7 mouse cellular contexts compared by ENCODE assay signal in the genomic region with DNA sequence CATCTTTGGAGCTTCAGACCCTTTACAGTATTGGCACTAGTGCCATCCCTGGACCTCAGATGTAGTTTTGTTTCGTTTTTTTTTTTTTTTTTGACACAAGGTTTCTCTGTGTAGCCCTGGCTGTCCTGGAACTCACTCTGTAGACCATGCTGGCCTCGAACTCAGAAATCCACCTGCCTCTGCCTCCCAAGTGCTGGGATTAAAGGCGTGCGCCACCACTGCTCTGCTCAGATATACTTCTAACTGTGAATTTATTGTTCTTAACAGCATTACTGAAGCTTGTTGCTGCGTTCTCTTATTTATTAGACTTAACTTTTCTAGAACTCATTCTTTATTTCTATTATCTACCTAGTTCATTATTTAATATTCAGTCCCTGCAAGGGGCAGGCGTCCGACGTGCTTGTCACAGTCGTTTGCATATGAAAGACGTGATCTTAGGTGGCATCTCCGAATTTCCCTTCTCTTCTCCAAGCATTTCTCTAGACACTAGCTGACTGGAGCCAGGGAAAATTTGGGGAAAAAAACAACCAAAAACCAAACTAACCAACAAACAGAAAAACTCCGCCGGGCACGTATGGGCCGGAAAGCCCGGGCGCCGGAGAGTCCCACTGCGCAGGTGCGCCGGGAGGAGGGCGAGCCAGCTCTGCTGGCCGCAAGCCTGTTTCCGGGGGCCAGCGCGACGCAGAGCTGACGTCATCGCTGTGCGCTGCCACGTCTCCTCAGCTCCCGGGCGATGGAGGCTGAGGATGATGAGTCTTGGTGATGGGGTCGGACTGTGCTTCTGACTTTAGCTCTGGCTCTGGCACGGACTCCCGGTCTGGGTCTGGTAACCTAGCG. TPM values are rescaled to one million over a fixed set of nuclear protein-coding genes. Genes with fewer than 3 reads are reported as not detected.
A peak's percentile ranks its signal among the peaks of the same experiment; 100 is the strongest.
DNase-seq lines count a peak whose midpoint lies in the region; ATAC-seq and TF ChIP-seq lines count a peak whose summit lies in the region.

No protein-coding gene starts in this region.

- TF ChIP-seq POLR2A in kidney, adult 2 months (IDR thresholded peaks at IDR 0.05; ENCODE audit: low read depth, low read length): peak; percentile 91
- TF ChIP-seq POLR2A in spleen, adult 2 months (IDR thresholded peaks at IDR 0.05; ENCODE audit: low read depth, low read length): peak; percentile 66; the same call in 1 of the 2 replicates

- TF ChIP-seq CTCF in kidney, adult 2 months (conservative IDR thresholded peaks at IDR 0.05; ENCODE audit: insufficient read depth, insufficient read length, low read depth, low read length): no peak
- no peak for TF ChIP-seq CTCF in spleen, adult 2 months (IDR thresholded peaks at IDR 0.05; ENCODE audit: extremely low read depth, insufficient read depth, insufficient read length, insufficient replicate concordance)

- H3K4me3 ChIP-seq in embryonic facial prominence, embryonic 11.5 days (ENCODE audit: low read depth, low read length): peak overlapping the region; percentile 69
- H3K4me3 ChIP-seq in kidney, adult 2 months (ENCODE audit: insufficient read depth, low read depth, low read length): peak overlapping the region; percentile 77
- peak overlapping the region; percentile 90 for H3K4me3 ChIP-seq in limb, embryonic 12.5 days (replicated peaks)
- H3K4me3 ChIP-seq in midbrain, embryonic 15.5 days: peak overlapping the region; percentile 98
- peak overlapping the region; percentile 92 for H3K4me3 ChIP-seq in spleen, adult 2 months (ENCODE audit: extremely low read depth, insufficient read depth, insufficient read length)

- peak overlapping the region; percentile 74 for H3K9ac ChIP-seq in embryonic facial prominence, embryonic 11.5 days (replicated peaks; ENCODE audit: low read length)
- peak overlapping the region; percentile 94 for H3K9ac ChIP-seq in limb, embryonic 12.5 days (replicated peaks)
- H3K9ac ChIP-seq in midbrain, embryonic 15.5 days: peak overlapping the region; percentile 73

- H3K4me1 ChIP-seq in embryonic facial prominence, embryonic 11.5 days (ENCODE audit: control insufficient read depth, insufficient read depth, low read length): no peaks in the 10 kb centered on the region; the same call in 1 of the 2 replicates
- H3K4me1 ChIP-seq in kidney, adult 2 months (ENCODE audit: control insufficient read depth, insufficient read depth, low read length): 0 out of 2 replicates have a peak, but pooled peaks cover 4% of the 10 kb centered on the region
- H3K4me1 ChIP-seq in limb, embryonic 12.5 days (replicated peaks): peaks cover 8% of the 10 kb centered on the region
- peaks cover 21% of the 10 kb centered on the region for H3K4me1 ChIP-seq in midbrain, embryonic 15.5 days
- no peaks in the 10 kb centered on the region for H3K4me1 ChIP-seq in spleen, adult 2 months (ENCODE audit: control insufficient read depth, insufficient read depth, insufficient read length)

- H3K36me3 ChIP-seq in embryonic facial prominence, embryonic 11.5 days (replicated peaks; ENCODE audit: control insufficient read depth, insufficient read depth, low read depth, low read length): no peaks in the 10 kb centered on the region
- no peaks in the 10 kb centered on the region; the same call in 1 of the 2 replicates for H3K36me3 ChIP-seq in kidney, adult 2 months (ENCODE audit: control insufficient read depth, insufficient read depth, low read length)
- peaks cover 27% of the 10 kb centered on the region for H3K36me3 ChIP-seq in limb, embryonic 12.5 days
- H3K36me3 ChIP-seq in midbrain, embryonic 15.5 days (replicated peaks): peaks cover 6% of the 10 kb centered on the region; the same call in 1 of the 2 replicates
- H3K36me3 ChIP-seq in spleen, adult 2 months (ENCODE audit: control insufficient read depth, insufficient read depth, low read length): peaks cover 7% of the 10 kb centered on the region; the same call in 1 of the 2 replicates

- peak; percentile 96 for DNase-seq in adrenal gland, postnatal 14 days
- peak; percentile 97 for DNase-seq in embryonic facial prominence, embryonic 11.5 days (ENCODE audit: low spot score)
- DNase-seq in heart, adult 18-20 months: peak; percentile 96
- DNase-seq in kidney, adult 2 months: peak; percentile 96
- DNase-seq in spleen, adult 2 months (ENCODE audit: low read depth in 1 of 2, low spot score in 2 of 2): peak; percentile 83 to 94

- no peaks in the 10 kb centered on the region for H3K9me3 ChIP-seq in embryonic facial prominence, embryonic 11.5 days (replicated peaks; ENCODE audit: control insufficient read depth, low read length)
- no peaks in the 10 kb centered on the region for H3K9me3 ChIP-seq in limb, embryonic 12.5 days
- H3K9me3 ChIP-seq in midbrain, embryonic 15.5 days: no peaks in the 10 kb centered on the region

- WGBS in embryonic facial prominence, embryonic 11.5 days: 8% methylated on average over 37 of the region's 37 CpGs
- WGBS in kidney, adult 2 months: 7% methylated on average over 37 of the region's 37 CpGs
- 8% methylated on average over 37 of the region's 37 CpGs for WGBS in limb, embryonic 12.5 days
- WGBS in midbrain, embryonic 15.5 days: 7% methylated on average over 37 of the region's 37 CpGs
- 7% methylated on average over 37 of the region's 37 CpGs for WGBS in spleen, adult 2 months

- no peaks in the 10 kb centered on the region for H3K27me3 ChIP-seq in embryonic facial prominence, embryonic 11.5 days (ENCODE audit: control insufficient read depth, insufficient read depth, low read length)
- no peaks in the 10 kb centered on the region for H3K27me3 ChIP-seq in kidney, adult 2 months (replicated peaks; ENCODE audit: control insufficient read depth, insufficient read depth, low read length)
- peaks cover 10% of the 10 kb centered on the region for H3K27me3 ChIP-seq in limb, embryonic 12.5 days
- H3K27me3 ChIP-seq in midbrain, embryonic 15.5 days (replicated peaks): peaks cover 11% of the 10 kb centered on the region
- H3K27me3 ChIP-seq in spleen, adult 2 months (ENCODE audit: control insufficient read depth, insufficient read depth, low read length): no peaks in the 10 kb centered on the region

- peak overlapping the region; percentile 14 for H3K4me2 ChIP-seq in embryonic facial prominence, embryonic 11.5 days (ENCODE audit: low read depth, low read length)
- H3K4me2 ChIP-seq in limb, embryonic 12.5 days: peak overlapping the region; percentile 75
- H3K4me2 ChIP-seq in midbrain, embryonic 15.5 days: peak overlapping the region; percentile 79

- no peak overlapping the region; the same call in 1 of the 2 replicates for H3K27ac ChIP-seq in embryonic facial prominence, embryonic 11.5 days (replicated peaks; ENCODE audit: low read depth, low read length)
- peak overlapping the region; percentile 76 for H3K27ac ChIP-seq in kidney, adult 2 months (ENCODE audit: insufficient read depth, low read depth, low read length)
- H3K27ac ChIP-seq in limb, embryonic 12.5 days: peak overlapping the region; percentile 84
- peak overlapping the region; percentile 81 for H3K27ac ChIP-seq in midbrain, embryonic 15.5 days
- peak overlapping the region; percentile 64; the same call in 1 of the 2 replicates for H3K27ac ChIP-seq in spleen, adult 2 months (ENCODE audit: insufficient read depth, low read length)

- ATAC-seq in embryonic facial prominence, embryonic 11.5 days (replicated peaks; ENCODE audit: insufficient number of reproducible peaks, low FRiP score, low TSS enrichment, low read depth): peak; percentile 95
- peak; percentile 91 for ATAC-seq in limb, embryonic 12.5 days (ENCODE audit: insufficient number of reproducible peaks, insufficient read depth, low FRiP score, low TSS enrichment, low read depth)
- peak; percentile 98 for ATAC-seq in midbrain, embryonic 15.5 days (replicated peaks)

RNA-seq across cellular contexts. Expression of gene Tmem39a, which starts 3.9 kb away (rescaled TPM):
- total RNA-seq in adrenal gland, postnatal 14 days (2021): 55.7 and 74.0 TPM in 2 replicates
- polyA plus RNA-seq in embryonic facial prominence, embryonic 11.5 days (2014; fragmentation: Nextera tagmentation; extraction: Ambion mirVana): 107 and 116 TPM in 2 replicates
- total RNA-seq in heart, adult 18-20 months (2021): 10 to 100 TPM; 19.1 to 23.9 TPM
- 42.9 and 48.7 TPM in 2 replicates for polyA plus RNA-seq in kidney, adult 2 months (2012; rRNA removed)
- polyA plus RNA-seq in limb, embryonic 12.5 days (2016; fragmentation: Nextera tagmentation; extraction: Ambion mirVana): 105 and 126 TPM in 2 replicates
- polyA plus RNA-seq in midbrain, embryonic 15.5 days (2015; fragmentation: Nextera tagmentation; extraction: Ambion mirVana): 35.4 and 40.8 TPM in 2 replicates
- 37.5 and 38.3 TPM in 2 replicates for polyA plus RNA-seq in spleen, adult 2 months (2012; rRNA removed)

RNA-seq across cellular contexts. Expression of gene Poglut1, which starts 12.3 kb away (rescaled TPM):
- total RNA-seq in adrenal gland, postnatal 14 days (2021): 22.5 and 25.4 TPM in 2 replicates
- polyA plus RNA-seq in embryonic facial prominence, embryonic 11.5 days (2014; fragmentation: Nextera tagmentation; extraction: Ambion mirVana): 80.3 and 80.8 TPM in 2 replicates
- 10 to 100 TPM; 10.5 to 13.2 TPM for total RNA-seq in heart, adult 18-20 months (2021)
- 23.5 and 26.2 TPM in 2 replicates for polyA plus RNA-seq in kidney, adult 2 months (2012; rRNA removed)
- polyA plus RNA-seq in limb, embryonic 12.5 days (2016; fragmentation: Nextera tagmentation; extraction: Ambion mirVana): 81.1 and 86.5 TPM in 2 replicates
- 52.6 and 56.4 TPM in 2 replicates for polyA plus RNA-seq in midbrain, embryonic 15.5 days (2015; fragmentation: Nextera tagmentation; extraction: Ambion mirVana)
- 17.9 and 18.2 TPM in 2 replicates for polyA plus RNA-seq in spleen, adult 2 months (2012; rRNA removed)

RNA-seq across cellular contexts. Expression of gene Timmdc1, which starts 39.9 kb away (rescaled TPM):
- 46.2 and 46.5 TPM in 2 replicates for total RNA-seq in adrenal gland, postnatal 14 days (2021)
- 21.5 and 23.6 TPM in 2 replicates for polyA plus RNA-seq in embryonic facial prominence, embryonic 11.5 days (2014; fragmentation: Nextera tagmentation; extraction: Ambion mirVana)
- total RNA-seq in heart, adult 18-20 months (2021): 10 to 100 TPM; 67.1 to 68.3 TPM
- 15.4 and 16.5 TPM in 2 replicates for polyA plus RNA-seq in kidney, adult 2 months (2012; rRNA removed)
- 27.4 and 30.8 TPM in 2 replicates for polyA plus RNA-seq in limb, embryonic 12.5 days (2016; fragmentation: Nextera tagmentation; extraction: Ambion mirVana)
- 32.0 and 33.0 TPM in 2 replicates for polyA plus RNA-seq in midbrain, embryonic 15.5 days (2015; fragmentation: Nextera tagmentation; extraction: Ambion mirVana)
- 7.8 and 14.8 TPM in 2 replicates for polyA plus RNA-seq in spleen, adult 2 months (2012; rRNA removed)

Comparison
In these comparisons a context has a peak if more than half of its experiments do, and no peak if none do; other contexts are left out.
1. H3K4me2 ChIP-seq: peak in every context shown above with its lines; median percentile 79 in midbrain, embryonic 15.5 days; 75 in limb, embryonic 12.5 days; 14 in embryonic facial prominence, embryonic 11.5 days.